Mouse (Mus musculus): ENCODE measurements at regions not wholly inside any gene's neighbourhood (a gene's known extent, or its start where the extent isn't known, plus 50 kb on each side); places are given as distances from the start of the nearest gene placed in this dataset.

DNA sequence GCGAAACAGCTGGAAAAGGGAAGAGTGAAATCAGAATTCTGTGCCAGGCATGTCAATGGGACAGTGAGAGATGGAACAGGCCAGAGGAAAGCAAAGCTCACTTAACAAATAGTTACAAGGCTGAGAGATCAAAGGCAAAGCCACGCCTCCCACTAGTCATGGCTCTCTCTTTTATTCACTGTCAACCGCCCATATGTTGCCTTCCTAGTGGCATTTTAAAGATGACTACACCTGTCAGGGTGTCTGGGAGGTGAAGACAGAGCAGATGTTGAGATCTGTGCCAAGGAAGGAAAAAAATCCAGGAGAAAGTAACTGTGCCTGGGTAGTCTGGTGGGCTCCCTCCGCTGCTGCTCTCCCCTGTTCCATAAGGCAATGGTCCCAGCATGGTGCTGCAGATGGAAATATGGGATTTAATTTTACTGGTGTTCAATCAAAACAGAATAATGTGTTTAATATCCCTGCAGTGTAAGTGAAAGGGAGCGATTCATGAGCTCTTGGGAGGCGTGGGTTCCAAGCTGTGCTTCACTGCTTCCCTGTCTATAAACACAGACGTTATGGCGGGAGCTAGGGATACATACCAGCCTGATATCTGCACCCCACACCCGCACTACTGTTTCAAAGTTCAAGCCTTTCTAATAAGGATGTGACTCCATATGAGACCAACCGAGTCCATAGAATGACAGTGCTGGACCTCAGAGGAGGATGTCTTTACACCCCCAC is 620.0 kb upstream of the Camk1g start:
- WGBS, result 74% methylated on average over 10 of the region's 10 CpGs
- TF ChIP-seq POLR2A (IDR thresholded peaks at IDR 0.05; ENCODE audit: insufficient read depth, low read depth, low read length), result no peak
- TF ChIP-seq EP300 (IDR thresholded peaks at IDR 0.05; ENCODE audit: insufficient read depth, low read depth, low read length), result no peak
- no peak for TF ChIP-seq CTCF (IDR thresholded peaks at IDR 0.05)
- intact Hi-C loops (cut with DNase I), result no loop called here
- DNase-seq, result no peak
- Histone ChIP-seq H3K27ac (no peak overlapping the region), H3K36me3 (ENCODE audit: control insufficient read depth, insufficient read depth, low read length) (no peaks in the 10 kb centered on the region), H3K4me3 (no peak overlapping the region), H3K4me1 (ENCODE audit: control insufficient read depth, insufficient read depth, low read length) (no peaks in the 10 kb centered on the region), H3K9ac (ENCODE audit: low read depth, low read length) (no peak overlapping the region), H3K79me2 (replicated peaks; ENCODE audit: control insufficient read depth, insufficient read depth, low read length) (no peaks in the 10 kb centered on the region), H3K27me3 (ENCODE audit: control insufficient read depth, insufficient read depth, low read length) (no peaks in the 10 kb centered on the region)

DNA sequence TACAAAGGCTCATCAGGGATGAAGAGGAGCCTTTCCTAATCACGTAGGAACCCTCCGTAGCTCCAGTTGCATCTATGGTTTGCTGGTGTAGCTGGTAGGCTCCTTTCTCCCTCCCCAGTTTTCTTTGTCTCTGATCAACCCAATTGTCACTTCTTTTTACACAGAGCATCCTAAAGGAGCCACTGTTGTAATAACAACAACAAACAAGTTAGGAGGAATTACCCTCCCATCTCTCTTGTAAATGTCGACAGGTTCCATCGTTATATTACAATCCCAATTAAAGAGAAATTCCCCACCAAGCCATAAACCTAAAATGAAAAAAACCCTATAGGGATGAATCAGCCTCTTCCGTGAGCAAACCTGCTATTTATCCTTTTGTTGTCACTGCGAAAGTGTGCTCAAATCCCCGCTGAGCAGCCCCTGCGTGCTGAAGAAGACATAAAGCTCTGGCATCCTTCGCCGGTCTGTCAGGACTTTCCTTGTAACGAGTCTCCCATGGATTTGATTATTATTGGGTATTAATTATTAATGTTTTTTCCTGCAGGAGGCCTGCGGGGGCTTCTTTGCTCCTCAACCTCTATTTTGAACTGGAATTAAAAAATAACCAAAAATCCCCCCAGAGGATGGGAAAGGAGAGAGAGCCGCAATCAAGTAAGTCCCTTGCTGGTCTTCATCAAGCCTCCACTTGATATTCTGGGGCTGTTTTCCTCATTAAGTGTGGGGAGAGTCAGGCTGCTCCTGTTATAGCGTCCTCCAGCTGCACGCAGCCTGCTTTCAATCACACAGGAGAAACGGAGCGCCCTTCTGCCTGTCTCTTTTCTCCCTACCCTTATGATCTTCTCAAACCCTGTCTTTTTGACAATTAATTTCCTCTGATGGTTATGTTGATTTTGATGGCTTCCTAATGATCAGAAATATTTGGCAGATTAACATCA is 619.1 kb upstream of the Camk1g start:
- Histone ChIP-seq H3K4me3 (no peak overlapping the region), H3K27ac (no peak overlapping the region), H3K4me1 (ENCODE audit: control insufficient read depth, insufficient read depth, low read length) (no peaks in the 10 kb centered on the region), H3K36me3 (ENCODE audit: control insufficient read depth, insufficient read depth, low read length) (no peaks in the 10 kb centered on the region), H3K27me3 (ENCODE audit: control insufficient read depth, insufficient read depth, low read length) (no peaks in the 10 kb centered on the region), H3K79me2 (replicated peaks; ENCODE audit: control insufficient read depth, insufficient read depth, low read length) (no peaks in the 10 kb centered on the region), H3K9ac (ENCODE audit: low read depth, low read length) (no peak overlapping the region)
- DNase-seq, result no peak
- TF ChIP-seq POLR2A (IDR thresholded peaks at IDR 0.05; ENCODE audit: insufficient read depth, low read depth, low read length) (no peak), CTCF (IDR thresholded peaks at IDR 0.05) (no peak), EP300 (IDR thresholded peaks at IDR 0.05; ENCODE audit: insufficient read depth, low read depth, low read length) (no peak)
- 46% methylated on average over 17 of the region's 17 CpGs for WGBS
- intact Hi-C loops (cut with DNase I), result no loop called here

DNA sequence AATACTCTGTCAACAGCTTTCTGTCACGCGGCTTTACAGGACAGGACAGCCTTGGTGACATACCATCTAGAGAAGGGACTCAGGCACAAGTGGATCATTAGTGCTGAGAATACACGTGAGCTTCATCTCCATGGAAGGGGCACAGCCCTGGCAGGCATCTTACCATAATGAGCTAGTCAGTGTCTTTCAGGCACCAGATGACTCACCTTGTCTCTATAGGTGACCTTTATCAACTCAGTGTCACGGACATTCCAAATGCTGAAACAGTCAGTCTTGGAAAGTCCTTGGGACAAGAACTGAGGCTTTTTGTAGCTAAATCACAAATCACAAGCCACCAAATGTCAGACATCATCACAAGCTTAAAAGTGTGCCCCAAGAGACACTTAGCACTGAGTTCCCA is 610.5 kb upstream of the Camk1g start:
- Histone ChIP-seq H3K79me2 (replicated peaks; ENCODE audit: control insufficient read depth, insufficient read depth, low read length) (no peaks in the 10 kb centered on the region), H3K27ac (no peak overlapping the region), H3K4me1 (ENCODE audit: control insufficient read depth, insufficient read depth, low read length) (no peaks in the 10 kb centered on the region), H3K9ac (ENCODE audit: low read depth, low read length) (no peak overlapping the region), H3K36me3 (ENCODE audit: control insufficient read depth, insufficient read depth, low read length) (no peaks in the 10 kb centered on the region), H3K4me3 (no peak overlapping the region), H3K27me3 (ENCODE audit: control insufficient read depth, insufficient read depth, low read length) (no peaks in the 10 kb centered on the region)
- no peak for TF ChIP-seq POLR2A (IDR thresholded peaks at IDR 0.05; ENCODE audit: insufficient read depth, low read depth, low read length)
- no peak for TF ChIP-seq EP300 (IDR thresholded peaks at IDR 0.05; ENCODE audit: insufficient read depth, low read depth, low read length)
- no peak for TF ChIP-seq CTCF (IDR thresholded peaks at IDR 0.05)
- no peak for DNase-seq
- WGBS, result 68% methylated on average over 4 of the region's 4 CpGs
- intact Hi-C loops (cut with DNase I), result no loop called here

DNA sequence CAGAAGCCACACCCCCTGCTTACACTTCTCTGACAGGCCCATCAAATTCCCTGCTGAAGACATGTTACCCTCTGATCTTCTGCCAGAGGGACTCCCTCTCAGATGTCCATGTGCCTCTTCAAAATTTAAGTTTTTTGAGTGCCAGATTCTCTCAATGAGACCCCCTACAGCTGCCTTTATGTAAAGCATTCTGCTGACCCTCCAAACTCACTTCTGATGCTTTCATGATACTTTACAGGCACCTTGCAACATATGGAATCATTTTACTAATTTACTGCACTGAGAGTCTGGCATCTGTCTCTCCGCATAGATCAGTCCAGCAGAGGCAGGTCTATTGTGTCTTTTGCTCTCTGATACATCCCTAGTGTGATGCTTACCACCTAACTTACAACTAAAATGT is 601.4 kb upstream of the Camk1g start:
- DNase-seq, result no peak
- no peaks in the 10 kb centered on the region for H3K27me3 ChIP-seq (ENCODE audit: control insufficient read depth, insufficient read depth, low read length)
- H3K36me3 ChIP-seq (ENCODE audit: control insufficient read depth, insufficient read depth, low read length), result no peaks in the 10 kb centered on the region
- intact Hi-C loops (cut with DNase I), result no loop called here
- no peak for TF ChIP-seq CTCF (IDR thresholded peaks at IDR 0.05)
- TF ChIP-seq POLR2A (IDR thresholded peaks at IDR 0.05; ENCODE audit: insufficient read depth, low read depth, low read length), result no peak
- no peak for TF ChIP-seq EP300 (IDR thresholded peaks at IDR 0.05; ENCODE audit: insufficient read depth, low read depth, low read length)
- no peaks in the 10 kb centered on the region for H3K79me2 ChIP-seq (replicated peaks; ENCODE audit: control insufficient read depth, insufficient read depth, low read length)
- no peak overlapping the region for H3K9ac ChIP-seq (ENCODE audit: low read depth, low read length)
- WGBS, result 81% methylated on average over 1 of the region's 1 CpGs
- no peaks in the 10 kb centered on the region for H3K4me1 ChIP-seq (ENCODE audit: control insufficient read depth, insufficient read depth, low read length)
- H3K4me3 ChIP-seq, result no peak overlapping the region
- H3K27ac ChIP-seq, result no peak overlapping the region

DNA sequence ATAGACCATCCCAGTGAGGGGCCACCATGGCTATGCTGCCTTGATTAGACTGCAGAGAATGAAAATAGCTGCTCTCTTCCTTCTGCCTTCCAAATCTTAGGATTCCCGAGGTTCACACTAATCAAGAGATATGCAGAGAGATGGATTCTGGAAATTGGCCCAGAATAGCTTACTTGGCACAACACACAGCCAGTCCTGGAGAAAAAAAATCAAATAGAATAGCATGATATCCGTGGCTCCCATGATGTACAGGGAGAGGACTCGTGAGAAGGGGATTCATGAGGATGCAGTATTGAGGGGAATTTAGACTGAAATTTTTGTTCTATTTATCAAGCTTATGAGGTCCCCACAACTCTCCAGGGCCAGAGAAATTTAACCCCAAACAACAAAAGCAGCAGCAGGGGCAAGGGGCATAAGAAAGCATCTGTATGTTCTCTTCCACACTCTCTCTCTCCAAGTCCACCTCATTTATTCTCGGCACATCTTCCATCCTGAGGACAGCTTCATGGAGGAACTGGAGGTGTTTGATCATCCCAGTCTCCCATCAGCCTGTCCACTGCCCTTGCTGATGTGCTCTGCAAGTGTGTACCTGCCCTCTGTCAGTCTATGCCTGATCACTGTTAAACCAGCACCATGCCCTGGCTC is 599.3 kb upstream of the Camk1g start:
- Histone ChIP-seq H3K9ac (ENCODE audit: low read depth, low read length) (no peak overlapping the region), H3K4me3 (no peak overlapping the region), H3K27ac (no peak overlapping the region), H3K27me3 (ENCODE audit: control insufficient read depth, insufficient read depth, low read length) (no peaks in the 10 kb centered on the region), H3K36me3 (ENCODE audit: control insufficient read depth, insufficient read depth, low read length) (no peaks in the 10 kb centered on the region), H3K4me1 (ENCODE audit: control insufficient read depth, insufficient read depth, low read length) (no peaks in the 10 kb centered on the region), H3K79me2 (replicated peaks; ENCODE audit: control insufficient read depth, insufficient read depth, low read length) (no peaks in the 10 kb centered on the region)
- DNase-seq, result no peak
- intact Hi-C loops (cut with DNase I), result no loop called here
- WGBS, result 47% methylated on average over 4 of the region's 4 CpGs
- no peak for TF ChIP-seq CTCF (IDR thresholded peaks at IDR 0.05)
- TF ChIP-seq EP300 (IDR thresholded peaks at IDR 0.05; ENCODE audit: insufficient read depth, low read depth, low read length), result no peak
- no peak for TF ChIP-seq POLR2A (IDR thresholded peaks at IDR 0.05; ENCODE audit: insufficient read depth, low read depth, low read length)
